Mouse (Mus musculus) urinary bladder, postnatal 10 days (tissue): ENCODE measurements around the gene 4932438H23Rik.

Source experiments
- DNase-seq: peaks from one replicate; pipeline ENCODE4 v3.0.0; 2022; ENCODE audit warnings: low spot score

Gene 4932438H23Rik

DNA sequence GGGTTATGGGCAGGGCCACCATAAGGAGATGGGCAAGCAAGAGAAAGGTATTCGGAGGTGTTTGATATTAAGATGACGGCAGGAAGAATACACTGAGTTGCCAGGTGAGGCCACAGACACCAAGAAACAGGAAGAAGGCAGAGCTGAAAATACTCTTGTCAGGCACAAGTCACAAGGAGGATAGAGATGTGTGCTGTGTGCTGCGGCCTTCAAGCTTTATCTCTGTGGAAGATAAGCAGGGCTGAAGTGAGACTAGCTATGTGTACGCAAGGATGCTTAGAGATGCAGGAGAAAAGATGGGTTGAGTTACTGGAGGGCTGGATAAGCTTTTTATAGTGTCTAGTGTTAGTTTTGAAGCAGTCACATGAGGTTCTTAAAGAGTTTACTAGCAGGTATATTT, 37.7 kb downstream of the 4932438H23Rik start:
- DNase-seq = no peak

DNA sequence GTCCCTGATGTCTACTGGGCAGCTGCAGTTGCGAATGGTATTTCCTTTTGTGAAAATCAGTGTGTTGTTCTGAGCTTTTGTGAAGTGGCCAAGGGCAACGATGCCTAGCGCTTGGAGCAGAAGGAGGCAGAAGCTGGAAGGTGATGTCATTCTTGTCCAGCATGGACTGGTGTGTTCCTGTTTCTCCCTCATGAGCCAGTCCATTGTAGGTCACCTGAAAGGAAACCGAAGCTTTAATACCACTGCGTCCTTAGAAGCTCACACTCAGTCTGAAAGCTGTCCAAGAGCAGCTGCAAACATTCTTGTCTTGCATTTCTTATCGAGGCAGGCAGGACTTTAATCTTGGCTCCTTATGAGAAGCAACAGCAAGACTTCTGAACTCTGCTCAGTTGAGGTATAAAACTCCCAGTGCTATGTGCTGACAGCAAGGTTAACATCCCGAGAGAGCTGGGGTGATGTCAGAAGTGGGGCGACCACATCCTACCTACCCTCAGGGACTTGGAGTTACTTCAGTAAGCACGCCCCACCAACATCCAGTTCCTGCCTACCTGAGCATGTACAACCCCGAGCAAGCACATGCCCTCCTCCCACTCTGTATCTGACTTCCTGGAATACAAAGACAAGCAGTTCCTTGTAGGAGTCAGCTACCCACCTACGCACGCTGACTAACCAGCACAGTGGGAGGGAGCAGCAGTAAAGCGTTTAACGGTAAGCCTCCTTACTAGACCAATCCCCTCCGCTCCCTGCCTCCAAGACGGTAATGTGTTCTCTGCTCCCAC, 38.7 kb downstream of the 4932438H23Rik start:
- no peak for DNase-seq

DNA sequence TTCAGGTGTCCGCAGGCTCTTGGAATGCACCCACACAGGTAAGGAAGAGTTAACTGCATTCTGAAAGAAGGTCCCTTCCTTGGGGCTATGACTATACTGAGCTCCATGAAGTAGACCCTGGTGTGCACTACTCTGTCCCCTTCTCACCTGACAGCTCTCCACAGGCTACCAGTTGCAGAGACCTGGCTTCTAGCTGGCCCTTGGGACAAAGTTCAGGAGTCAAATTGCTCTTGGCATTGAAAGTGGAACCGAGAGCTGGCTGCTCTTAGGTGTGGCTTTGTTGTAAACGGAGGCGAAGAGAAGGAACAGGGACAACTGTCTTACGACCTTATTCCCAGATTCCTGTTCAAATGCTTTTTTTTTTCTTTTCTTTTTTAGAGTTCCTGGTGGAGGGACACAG, 39.8 kb downstream of the 4932438H23Rik start:
- DNase-seq = no peak

DNA sequence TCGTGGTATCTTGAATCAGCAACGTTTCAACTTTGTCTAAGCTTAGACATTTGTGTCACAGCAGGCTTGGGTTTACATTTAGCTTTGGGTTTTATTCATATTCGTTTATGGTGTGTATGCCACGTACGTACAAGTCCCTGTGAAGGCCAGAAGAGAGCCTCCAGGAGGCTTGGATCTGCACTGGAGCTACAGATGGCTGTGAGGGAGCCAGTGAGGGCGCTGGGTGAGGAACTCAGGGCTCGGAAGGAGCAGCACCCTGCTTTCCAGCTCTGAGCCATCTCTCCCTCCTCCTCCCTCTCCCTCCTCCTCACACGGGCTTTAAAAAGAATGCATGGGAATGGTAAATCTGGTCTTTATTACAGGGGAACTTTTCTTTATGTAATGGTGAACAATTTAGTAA, 41.3 kb downstream of the 4932438H23Rik start:
- DNase-seq = no peak

DNA sequence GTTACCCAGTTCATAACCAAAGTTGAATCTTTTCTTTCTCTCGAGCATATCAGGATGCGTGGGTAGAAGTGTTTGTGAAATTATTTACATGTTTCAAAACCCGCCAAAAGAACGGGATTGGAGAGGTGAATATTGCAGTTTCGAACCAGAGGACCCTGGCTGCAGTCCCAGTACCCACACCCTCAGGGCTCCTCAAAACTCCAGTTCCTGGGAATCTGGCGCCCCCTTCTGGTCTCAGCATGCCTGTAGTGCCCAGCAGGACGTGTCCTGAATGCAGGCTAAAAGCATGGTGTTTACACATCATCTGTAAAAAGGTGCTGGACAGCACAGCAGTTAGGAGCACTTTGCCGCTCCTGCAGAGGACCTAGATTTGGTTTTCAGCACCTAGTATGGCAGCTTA, 49.4 kb downstream of the 4932438H23Rik start:
- no peak for DNase-seq

DNA sequence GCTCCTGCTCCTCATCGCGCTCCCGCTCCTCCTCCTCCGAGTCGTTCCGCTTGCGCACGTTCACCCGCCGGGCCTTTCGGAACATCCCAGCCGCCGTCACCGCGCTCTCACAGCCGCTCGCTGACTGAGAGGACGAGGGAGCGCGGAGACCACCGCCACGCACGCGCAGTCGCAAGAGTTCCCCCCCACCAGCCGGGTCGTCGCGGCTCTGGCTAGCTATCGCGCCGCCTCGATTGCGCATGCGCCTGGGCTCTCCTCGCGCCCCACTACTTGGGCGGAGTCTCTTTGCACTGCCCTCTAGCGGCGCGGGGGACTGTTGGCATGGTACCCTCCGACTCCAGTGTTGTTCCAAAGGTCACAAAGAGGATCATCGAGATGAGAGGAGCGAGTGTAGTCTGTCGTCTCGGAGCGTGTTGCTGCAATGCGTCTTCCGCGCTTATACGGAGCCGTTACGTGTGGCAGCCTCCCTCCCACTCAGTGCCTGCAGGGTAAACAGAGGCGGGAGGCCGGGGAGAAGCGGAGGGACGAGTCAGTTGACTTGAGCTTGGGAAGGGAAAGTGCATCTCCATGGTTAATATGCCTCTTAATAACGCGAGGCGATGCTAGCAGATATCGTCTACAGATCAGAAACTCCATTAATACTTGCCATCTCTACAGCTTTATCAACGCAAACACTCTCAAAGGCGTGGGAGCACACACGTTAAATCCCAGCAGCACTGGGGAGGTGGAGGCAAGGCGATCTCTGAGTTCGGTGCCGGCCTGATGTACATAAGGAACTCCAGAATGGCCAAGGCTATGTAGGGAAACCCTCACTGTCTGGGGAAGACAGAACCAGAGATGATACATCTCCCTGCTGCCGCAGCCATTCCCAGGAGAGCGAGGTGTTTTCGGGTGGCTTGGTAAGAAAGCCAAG, 50.4 kb downstream of the 4932438H23Rik start, which contains the start of gene Paxbp1:
TSS of gene Paxbp1 (minus strand) at position 274 of the 913 bp plus-strand sequence.
- DNase-seq = peak; percentile 97

DNA sequence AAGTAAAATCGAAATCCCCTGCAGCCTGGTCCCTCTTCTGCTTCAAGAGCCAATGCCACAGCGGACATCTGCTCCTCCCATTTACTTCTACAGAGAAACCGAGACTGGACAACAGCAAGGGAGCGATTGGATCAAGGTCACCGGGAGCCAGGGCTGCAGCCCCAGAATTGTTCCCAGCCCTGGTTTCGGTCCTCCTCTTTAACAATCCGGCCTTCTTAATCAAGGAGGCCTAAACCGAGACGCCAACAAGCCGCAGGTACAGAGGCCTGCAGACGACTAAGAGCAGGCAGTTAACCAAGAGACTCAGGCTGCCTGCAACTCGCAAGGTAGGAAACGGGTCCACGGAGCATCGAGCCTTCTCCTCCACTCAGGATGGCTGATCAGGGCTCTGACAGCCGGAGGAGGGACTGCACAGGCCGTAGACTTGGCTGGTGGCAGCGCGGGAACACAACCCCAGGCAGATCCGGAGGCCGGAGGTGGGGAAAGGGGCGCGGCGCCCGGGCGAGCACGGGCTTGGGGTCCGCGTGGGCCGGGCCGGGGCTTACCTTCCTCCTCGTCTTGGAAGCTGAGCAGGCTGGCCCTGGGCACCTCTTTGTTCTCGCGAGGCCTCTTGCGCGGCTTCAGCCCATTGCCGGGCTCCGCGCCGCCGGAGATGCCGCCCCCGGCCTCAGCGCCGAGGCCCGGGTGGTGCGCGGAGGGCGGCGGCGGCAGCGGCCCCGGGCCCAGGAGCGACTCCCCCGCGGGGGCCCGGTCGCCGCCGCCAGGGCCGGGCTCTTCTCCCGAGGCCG, 51.3 kb downstream of the 4932438H23Rik start:
- DNase-seq = no peak

DNA sequence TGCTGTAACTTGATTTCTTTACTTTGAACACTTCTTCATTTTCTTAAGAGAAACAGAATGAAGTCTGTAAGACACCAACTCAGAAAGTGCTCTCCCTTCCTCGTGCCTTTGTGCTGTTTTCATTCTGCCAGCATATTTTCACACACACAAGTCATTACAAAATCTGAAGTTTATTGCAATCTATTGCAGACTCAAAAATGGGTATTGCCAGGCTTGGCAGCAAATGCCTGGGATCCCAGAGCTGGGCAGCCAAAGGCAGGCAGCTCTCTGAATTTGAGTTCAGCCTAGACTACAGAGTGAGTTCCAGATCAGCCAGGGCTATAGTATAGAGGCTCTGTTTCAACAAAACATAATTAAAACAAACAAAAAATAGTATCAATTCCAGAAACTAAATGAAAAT, 52.3 kb downstream of the 4932438H23Rik start:
- DNase-seq = no peak

DNA sequence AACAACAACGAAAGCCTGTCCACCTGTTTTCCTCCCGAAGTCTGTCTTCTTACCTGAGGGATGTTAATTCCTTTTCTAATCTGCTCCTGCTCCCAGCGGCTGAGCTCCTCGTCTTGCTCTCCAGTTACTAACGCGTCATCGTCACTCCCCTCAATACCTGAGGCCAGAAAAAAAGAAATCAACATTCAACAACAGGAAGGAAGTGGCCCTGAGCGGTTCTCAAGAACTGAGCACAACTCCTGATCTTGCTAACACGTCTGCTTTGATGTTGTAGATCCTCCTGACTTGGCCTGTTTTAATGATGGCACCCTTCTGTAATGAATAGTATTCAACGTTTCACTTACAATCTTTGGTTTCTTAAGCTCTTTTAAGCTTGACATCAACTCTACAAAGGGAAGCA, 59.1 kb downstream of the 4932438H23Rik start:
- no peak for DNase-seq

DNA sequence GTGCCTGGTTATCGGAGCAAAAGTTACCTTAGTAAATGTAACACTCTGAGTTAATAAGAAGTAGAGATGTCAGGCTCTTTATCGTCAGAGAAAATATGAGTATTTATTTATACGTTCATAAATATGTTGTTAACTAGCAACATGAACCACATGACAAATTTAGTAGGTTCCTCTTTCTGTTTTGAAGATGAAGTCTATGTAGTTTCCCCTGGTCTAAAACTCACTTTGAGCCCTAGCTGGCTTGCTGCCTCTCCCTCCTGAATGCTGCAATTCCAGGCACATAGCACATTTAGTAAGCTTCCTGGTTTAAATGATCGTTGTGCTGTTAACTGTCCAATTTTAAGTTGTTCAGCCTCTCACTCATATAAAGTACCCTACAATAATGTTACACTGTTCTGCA, 64.2 kb downstream of the 4932438H23Rik start:
- DNase-seq = no peak

DNA sequence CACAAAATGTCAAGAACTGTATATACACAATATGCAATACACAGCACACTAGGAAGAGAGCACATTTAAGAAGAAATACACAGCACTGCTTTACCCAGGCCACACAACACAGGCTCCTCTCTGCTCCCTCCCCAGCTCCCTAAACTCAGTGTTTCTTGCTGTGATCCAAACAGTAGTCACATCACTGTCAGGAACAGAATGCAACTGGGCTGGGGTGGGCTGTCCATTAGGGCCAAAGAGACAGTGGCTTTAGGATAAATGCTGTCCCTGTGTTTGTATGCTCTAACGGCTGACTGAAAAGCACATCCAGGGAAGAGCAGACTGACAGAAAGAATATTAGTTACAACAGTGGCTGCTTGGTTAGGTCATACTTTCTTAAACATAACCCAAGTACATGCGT, 65.0 kb downstream of the 4932438H23Rik start:
- DNase-seq = no peak

DNA sequence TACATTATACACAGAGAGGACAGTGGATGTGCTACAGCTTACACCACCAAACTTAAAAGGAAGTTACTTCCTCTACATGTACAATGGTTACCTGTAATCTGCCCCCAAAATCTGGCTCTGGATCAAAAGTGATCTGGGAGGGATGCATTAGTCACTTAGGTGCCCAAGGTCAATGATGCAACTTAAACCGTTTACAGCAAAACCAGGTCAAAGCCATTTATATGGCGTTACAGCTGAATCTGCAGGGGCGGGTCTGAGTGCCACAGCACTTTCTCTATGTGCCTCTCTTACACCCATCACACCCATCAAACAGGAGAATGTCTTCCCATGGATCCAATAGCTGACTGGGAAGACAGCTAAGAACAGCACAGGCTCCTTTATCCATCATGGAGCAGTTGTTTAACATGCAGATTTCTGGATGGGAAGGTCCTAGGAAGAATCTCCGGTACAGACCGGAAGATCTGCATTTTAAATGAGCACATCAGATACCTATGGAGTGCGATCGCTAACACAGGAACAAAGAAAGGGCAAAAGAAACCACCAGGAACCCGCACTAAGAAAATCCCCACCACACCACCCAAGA, 65.7 kb downstream of the 4932438H23Rik start:
- no peak for DNase-seq

DNA sequence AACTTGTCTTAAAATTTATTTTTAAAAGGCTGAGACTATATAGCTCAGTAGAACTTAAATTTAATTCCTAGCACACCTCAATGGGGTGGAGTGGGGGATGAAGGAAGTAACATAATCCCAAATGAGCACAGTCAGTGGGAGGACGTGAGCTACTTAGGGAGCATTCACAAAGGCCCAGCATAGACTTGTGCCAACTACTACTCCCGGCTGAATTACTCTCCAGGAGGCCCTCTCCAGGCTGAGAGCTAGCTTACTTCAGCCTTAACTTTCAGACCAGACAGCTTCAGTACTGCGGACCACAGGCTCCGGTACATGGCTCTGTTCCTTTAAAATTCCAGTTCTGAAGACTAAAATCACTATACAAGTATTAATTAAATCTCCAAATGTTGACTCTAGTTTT, 68.6 kb downstream of the 4932438H23Rik start:
- no peak for DNase-seq

DNA sequence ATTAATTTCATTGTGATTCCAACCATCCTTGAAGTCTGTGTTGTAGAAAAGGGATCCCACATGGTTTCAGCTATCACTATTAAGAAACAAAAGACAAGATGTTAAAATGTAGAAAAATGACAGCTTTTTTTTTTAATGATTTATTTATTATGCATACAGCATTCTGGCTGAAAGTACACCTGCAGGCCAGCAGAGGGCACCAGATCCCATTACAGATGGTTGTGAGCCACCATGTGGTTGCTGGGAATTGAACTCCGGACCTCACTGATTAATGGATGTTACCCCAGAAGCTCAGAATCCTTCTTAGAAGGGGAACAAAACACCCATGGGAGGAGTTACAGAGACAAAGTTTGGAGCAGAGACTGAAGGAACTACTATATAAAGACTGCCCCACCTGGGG, 71.5 kb downstream of the 4932438H23Rik start:
- DNase-seq = no peak

DNA sequence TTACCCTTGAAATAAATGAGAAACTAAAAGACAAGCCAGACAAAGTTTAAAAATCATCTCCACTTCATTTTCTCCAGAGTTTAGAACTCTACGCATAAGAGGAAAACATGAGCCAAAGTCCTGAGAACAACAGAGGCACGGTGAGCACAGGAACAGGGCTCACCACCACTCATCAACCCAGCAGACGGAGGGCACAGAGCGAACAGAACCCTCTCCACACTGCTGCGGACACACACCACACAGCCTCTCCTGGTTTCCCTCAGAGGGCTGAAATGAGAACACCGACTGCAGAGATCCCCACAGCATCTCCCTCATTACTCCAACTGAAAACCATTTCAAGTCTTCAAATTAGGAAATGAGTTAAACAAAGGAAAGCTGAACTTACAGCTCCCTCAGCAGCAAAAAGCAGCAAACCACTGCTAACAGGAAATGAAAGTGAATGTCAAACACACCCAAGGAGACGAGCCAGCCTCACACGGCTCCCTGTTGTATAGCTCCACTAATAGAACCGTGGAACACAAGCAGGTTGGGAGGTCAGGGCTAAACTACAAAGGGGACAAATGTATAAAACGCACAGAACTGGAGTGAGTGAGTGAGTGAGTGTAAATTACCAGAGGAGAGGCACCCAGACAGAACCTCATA, 74.0 kb downstream of the 4932438H23Rik start:
- no peak for DNase-seq

DNA sequence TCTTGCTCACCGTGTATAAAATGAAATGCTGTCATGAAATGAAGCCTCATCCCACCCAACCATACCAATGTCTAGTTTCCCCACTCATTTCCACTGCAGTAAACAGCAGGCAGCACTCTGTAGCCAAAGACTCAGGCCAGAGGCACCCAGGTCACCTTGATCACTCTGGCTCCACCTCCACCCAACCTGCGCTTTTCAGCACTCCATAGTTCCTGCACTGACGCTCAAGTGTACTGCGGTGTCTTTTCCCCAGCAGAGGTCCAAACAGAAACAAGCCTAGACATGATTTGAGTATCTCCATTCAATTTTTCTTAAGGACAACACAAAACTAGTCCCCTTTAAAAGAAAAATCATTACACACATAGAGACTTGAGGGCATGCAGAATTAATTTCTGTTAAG, 75.4 kb downstream of the 4932438H23Rik start:
- no peak for DNase-seq

DNA sequence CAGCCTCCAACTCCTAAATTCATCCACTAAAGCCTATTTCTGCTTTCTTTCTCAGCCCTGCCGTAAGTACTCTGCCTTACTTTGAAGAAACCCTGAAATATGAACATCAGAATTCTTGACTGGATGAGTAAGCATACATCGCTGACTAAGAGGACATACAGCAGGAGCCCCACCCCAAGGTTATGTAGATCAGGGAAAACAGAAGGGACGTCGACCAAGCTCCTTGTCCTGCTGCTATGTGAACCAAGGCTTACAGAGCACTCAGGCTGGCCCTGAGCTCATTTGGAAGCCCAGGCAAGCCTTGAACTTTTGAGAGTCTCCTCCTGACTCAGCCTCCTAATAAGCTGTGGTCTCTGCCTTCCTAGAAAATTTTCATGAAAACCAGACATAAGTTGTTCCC, 79.2 kb downstream of the 4932438H23Rik start:
- no peak for DNase-seq

DNA sequence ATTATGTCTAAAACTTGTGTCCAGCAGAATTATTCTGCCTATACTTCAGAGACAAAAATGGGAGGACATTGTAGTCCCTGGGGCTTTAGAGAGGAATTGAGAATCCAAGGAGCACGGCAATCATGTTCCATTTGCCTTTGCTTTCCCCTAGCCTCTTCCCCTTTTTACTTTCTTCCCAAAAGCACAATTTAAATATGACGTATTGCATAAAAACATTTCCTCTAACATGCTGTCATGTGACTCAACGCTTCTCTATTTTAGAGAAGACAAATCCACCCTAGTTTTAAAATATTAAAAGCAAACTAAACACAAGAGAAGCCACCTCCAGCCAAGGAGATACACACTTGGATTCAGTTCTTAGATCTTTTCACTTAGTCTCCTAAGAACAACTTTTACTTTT, 83.1 kb downstream of the 4932438H23Rik start:
- DNase-seq = no peak

DNA sequence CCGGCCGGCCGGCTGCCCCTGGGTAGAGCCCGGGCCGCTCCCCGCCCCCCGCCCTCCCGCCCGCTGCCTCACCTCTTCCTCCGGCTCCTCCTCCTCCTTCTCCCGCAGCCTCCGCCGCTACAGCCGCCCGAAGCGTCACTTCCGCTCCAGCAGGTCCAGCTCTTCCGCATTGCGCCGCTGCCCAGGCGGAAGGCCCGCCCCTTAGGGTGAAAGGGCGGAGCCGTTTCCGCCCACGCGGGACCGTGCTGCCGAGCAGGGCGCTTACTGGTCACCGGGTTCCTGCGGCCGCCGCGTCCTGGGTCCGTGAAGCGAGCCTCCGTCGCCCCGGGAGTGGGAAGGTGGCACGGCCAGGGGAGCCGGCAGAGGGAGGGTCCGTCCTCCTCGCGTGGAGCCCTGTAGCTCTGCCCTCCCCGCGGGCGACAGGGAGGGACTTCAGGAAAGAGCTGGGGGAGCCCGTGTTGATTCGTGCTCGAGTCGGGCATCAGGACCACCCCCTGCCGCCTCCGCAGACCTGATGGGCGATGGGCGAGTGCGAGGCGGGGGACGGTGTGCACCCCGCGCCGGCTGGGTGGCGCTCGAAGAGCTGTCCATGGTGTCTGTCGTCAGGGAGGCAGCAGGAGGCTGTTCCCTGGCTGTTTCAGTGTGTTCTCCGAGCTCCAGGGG, 83.8 kb downstream of the 4932438H23Rik start, which contains the start of gene Synj1:
TSS of gene Synj1 (minus strand) at position 288 of the 663 bp plus-strand sequence.
- peak; percentile 63 for DNase-seq

DNA sequence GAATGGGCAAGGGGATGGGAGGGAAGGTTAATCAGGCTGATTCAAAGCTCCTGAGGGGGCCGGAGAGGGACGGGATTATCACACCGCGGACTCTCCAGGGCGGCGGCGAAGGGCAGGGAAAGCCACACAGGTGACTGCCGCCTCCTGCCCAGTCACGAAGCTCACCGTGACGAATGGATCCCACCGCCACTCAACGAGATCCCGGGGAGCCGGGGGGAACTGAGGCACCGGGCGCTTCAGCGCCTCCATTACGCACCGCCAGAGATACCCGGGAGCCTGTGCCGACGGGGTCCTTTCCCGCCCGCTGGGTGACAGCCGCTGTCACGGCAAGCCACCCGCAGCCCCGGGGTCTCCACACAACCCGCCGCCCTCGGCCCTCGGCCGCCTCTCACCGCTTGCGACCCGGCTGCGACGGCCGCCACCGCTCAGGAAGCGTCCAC, 84.3 kb downstream of the 4932438H23Rik start:
- no peak for DNase-seq
